Mouse (Mus musculus) intestine, postnatal 0 days (tissue): Measurements from ENCODE around the gene Midn. TPM values are rescaled to one million over a fixed set of nuclear protein-coding genes. Genes with fewer than 3 reads are reported as not detected.

Experiments
- ATAC-seq: fragments of 200-750 bp; cut with Nextera tagmentation; 2 replicates; pipeline ENCODE4 v1.8.0; 2017; ENCODE audit warnings: mild to moderate bottlenecking, moderate TSS enrichment, moderate library complexity
- H3K27ac ChIP-seq: fragments of 300-500 bp; sonication (generic); 2 replicates; pipeline ENCODE4 v1.5.1; 2014; ENCODE audit warnings: mild to moderate bottlenecking, low read depth, low read length, moderate library complexity
- H3K27me3 ChIP-seq: fragments of 300-500 bp; sonication (generic); replicated peaks from 2 replicates; pipeline ENCODE4 v1.6.1; 2014; ENCODE audit warnings: low read length, mixed read lengths; ENCODE audit not compliant: control insufficient read depth, insufficient read depth
- H3K36me3 ChIP-seq: fragments of 300-500 bp; sonication (generic); 2 replicates; pipeline ENCODE4 v1.6.1; 2014; ENCODE audit warnings: mild to moderate bottlenecking, moderate library complexity; ENCODE audit not compliant: control insufficient read depth, insufficient read depth
- H3K4me1 ChIP-seq: fragments of 300-500 bp; sonication (generic); replicated peaks from 2 replicates; pipeline ENCODE4 v1.6.1; 2014; ENCODE audit warnings: antibody characterized with exemption, low read length, mixed read lengths; ENCODE audit not compliant: control insufficient read depth, insufficient read depth
- H3K4me2 ChIP-seq: fragments of 300-500 bp; sonication (generic); replicated peaks from 2 replicates; pipeline ENCODE4 v1.6.1; 2014; ENCODE audit warnings: low read depth, mild to moderate bottlenecking, moderate library complexity
- H3K4me3 ChIP-seq: fragments of 300-500 bp; sonication (generic); 2 replicates; pipeline ENCODE4 v1.5.1; 2014; ENCODE audit warnings: low read depth, low read length
- H3K9ac ChIP-seq: fragments of 300-500 bp; sonication (generic); 2 replicates; pipeline ENCODE4 v1.6.1; 2014; ENCODE audit warnings: mild to moderate bottlenecking, low read depth, low read length
- H3K9me3 ChIP-seq: fragments of 300-500 bp; sonication (generic); 2 replicates; pipeline ENCODE4 v1.6.1; 2016; ENCODE audit warnings: mixed run types; ENCODE audit not compliant: control insufficient read depth
- CTCF ChIP-seq: sonication (generic); IDR thresholded peaks from 2 replicates; pipeline ENCODE4 v1.5.1; 2016; ENCODE audit warnings: low read depth, mild to moderate bottlenecking, control low read depth, antibody characterized with exemption, moderate library complexity
- WGBS: fragments of 180-500 bp; shearing (Covaris S2); extraction: QIAGEN DNeasy Blood & Tissue Kit; methylation state at CpG from one replicate; pipeline ENCODE4 v1.1.7; 2014; 5-methylcytosine and 5-hydroxymethylcytosine counted together
- polyA plus RNA-seq: library from polyadenylated mRNA; unstranded; fragments of >200 nt; fragmentation: Nextera tagmentation; extraction: Ambion mirVana; gene quantifications from 2 replicates; pipeline ENCODE4 v1.2.1, GENCODE M21; 2015

Gene Midn
- polyA plus RNA-seq, 1 experiment from 2014 or later = 19.5 TPM

GRCm38 (mm10) chr10:80141243-80141642, 6.8 kb upstream of the Midn start:
- Histone ChIP-seq H3K27ac (peak overlapping the region; percentile 67; the same call in 1 of the 2 replicates), H3K9me3 (no peaks in the 10 kb centered on the region), H3K36me3 (peaks cover 28% of the 10 kb centered on the region), H3K27me3 (peaks cover 24% of the 10 kb centered on the region; the same call in 1 of the 2 replicates), H3K9ac (no peak overlapping the region), H3K4me3 (peak overlapping the region; percentile 63), H3K4me1 (peaks cover 12% of the 10 kb centered on the region; the same call in 1 of the 2 replicates), H3K4me2 (peak overlapping the region; percentile 83)
- peak; percentile 84 for TF ChIP-seq CTCF
- under 1% methylated on average over 29 of the region's 29 CpGs for WGBS
- ATAC-seq = peak; percentile 52

DNA sequence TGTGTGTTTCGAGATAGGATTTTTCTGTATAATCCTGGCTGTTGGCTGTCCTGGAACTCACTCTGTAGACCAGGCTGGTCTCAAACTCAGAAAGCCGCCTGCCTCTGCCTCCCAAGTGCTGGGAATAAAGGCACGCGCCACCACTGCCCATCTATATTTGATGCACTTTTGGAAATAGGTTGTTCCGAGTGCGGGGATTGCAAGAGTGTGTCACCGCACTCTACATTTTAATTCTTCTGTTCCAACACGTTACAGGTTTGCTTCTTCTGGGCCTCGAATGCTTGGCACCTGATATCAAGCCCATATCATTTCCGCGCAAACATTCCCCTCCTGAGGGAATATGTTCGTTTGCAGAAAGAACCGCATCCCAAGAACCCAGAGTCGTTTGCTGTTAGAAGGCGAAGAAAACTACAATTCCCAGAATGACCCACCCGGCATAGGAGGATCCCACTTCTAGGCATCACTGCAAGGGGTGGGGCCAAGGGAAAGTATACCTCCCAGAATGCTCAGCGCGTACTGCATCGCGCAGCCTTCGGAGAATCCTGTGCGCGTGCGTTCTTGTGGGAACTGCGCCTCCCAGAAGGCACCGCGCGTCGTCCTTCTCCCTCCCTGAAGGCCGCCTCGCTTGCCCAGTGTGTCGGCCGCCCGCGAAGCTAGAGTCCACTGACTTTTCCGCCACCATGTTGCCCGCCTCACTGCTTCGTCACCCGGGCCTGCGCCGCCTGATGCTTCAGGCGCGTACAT, 6.1 kb upstream of the Midn start:
- no peaks in the 10 kb centered on the region for H3K9me3 ChIP-seq
- WGBS = under 1% methylated on average over 41 of the region's 43 CpGs
- ATAC-seq = peak; percentile 72
- 0 out of 2 replicates have a peak, but pooled peaks have one; percentile 8 for TF ChIP-seq CTCF
- peak overlapping the region; percentile 83 for H3K4me2 ChIP-seq
- H3K9ac ChIP-seq = peak overlapping the region; percentile 79
- peak overlapping the region; percentile 94 for H3K27ac ChIP-seq
- H3K27me3 ChIP-seq = peaks cover 17% of the 10 kb centered on the region; the same call in 1 of the 2 replicates
- H3K4me3 ChIP-seq = peak overlapping the region; percentile 63
- peaks cover 29% of the 10 kb centered on the region for H3K36me3 ChIP-seq
- peaks cover 12% of the 10 kb centered on the region; the same call in 1 of the 2 replicates for H3K4me1 ChIP-seq

- no peak for TF ChIP-seq CTCF
- Histone ChIP-seq H3K4me3 (peak overlapping the region; percentile 63), H3K27ac (peak overlapping the region; percentile 94), H3K9me3 (no peaks in the 10 kb centered on the region), H3K4me1 (peaks cover 12% of the 10 kb centered on the region; the same call in 1 of the 2 replicates), H3K4me2 (peak overlapping the region; percentile 83), H3K36me3 (peaks cover 29% of the 10 kb centered on the region), H3K27me3 (peaks cover 12% of the 10 kb centered on the region; the same call in 1 of the 2 replicates), H3K9ac (peak overlapping the region; percentile 79)
- ATAC-seq = peak; percentile 4; the same call in 1 of the 2 replicates
- 0% methylated on average over 15 of the region's 15 CpGs for WGBS
Observed at GRCm38 (mm10) chr10:80142530-80142925, 5.5 kb upstream of the Midn start.

GRCm38 (mm10) chr10:80143664-80144063, 4.4 kb upstream of the Midn start:
- H3K36me3 ChIP-seq = peaks cover 29% of the 10 kb centered on the region
- H3K4me3 ChIP-seq = no peak overlapping the region
- H3K9me3 ChIP-seq = no peaks in the 10 kb centered on the region
- H3K27me3 ChIP-seq = 0 out of 2 replicates have a peak, but pooled peaks cover under 1% of the 10 kb centered on the region
- no peak for TF ChIP-seq CTCF
- H3K4me2 ChIP-seq = peak overlapping the region; percentile 83
- WGBS = 94% methylated on average over 7 of the region's 7 CpGs
- H3K9ac ChIP-seq = no peak overlapping the region
- no peak for ATAC-seq
- peak overlapping the region; percentile 15; the same call in 1 of the 2 replicates for H3K27ac ChIP-seq
- 0 out of 2 replicates have a peak, but pooled peaks cover 5% of the 10 kb centered on the region for H3K4me1 ChIP-seq

DNA sequence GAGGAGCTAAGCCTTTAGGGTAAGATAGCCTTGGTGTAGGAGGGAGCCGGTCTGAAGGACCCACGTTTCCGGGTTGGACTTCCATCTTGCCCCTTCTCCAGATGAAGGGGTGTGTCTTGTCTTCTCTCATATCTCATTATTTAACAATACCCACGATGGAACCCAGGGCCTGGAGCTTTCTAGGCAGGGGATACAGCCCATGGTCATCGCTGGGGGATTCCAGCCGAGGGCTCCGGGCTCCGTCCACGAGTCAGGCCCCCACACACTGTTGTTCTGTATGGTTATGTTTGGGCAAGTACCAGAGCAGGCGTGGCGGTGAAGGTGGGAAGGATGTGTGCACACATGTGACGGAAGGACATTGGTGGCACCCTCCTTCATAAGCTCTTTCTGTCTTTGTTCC, 3.9 kb upstream of the Midn start:
- no peaks in the 10 kb centered on the region for H3K9me3 ChIP-seq
- H3K4me3 ChIP-seq = no peak overlapping the region
- 0 out of 2 replicates have a peak, but pooled peaks cover 5% of the 10 kb centered on the region for H3K4me1 ChIP-seq
- no peak overlapping the region for H3K9ac ChIP-seq
- peaks cover 29% of the 10 kb centered on the region for H3K36me3 ChIP-seq
- H3K27me3 ChIP-seq = no peaks in the 10 kb centered on the region
- ATAC-seq = no peak
- TF ChIP-seq CTCF = no peak
- H3K27ac ChIP-seq = no peak overlapping the region
- no peak overlapping the region for H3K4me2 ChIP-seq
- WGBS = 86% methylated on average over 12 of the region's 12 CpGs
